Mouse (Mus musculus) adrenal gland, adult 8-10 months (tissue): ENCODE measurements around the gene Gm5751. TPM values are rescaled to one million over a fixed set of nuclear protein-coding genes. Genes with fewer than 3 reads are reported as not detected.
"Not testable (repeated sequence)": the region's sequence is repeated elsewhere in the genome, so short reads cannot be mapped to it uniquely, and the experiment has no call there.

Experiments used
- DNase-seq: peaks from one replicate; pipeline ENCODE4 v3.0.0; 2022
- total RNA-seq, 4 experiments: library from RNA; stranded (reverse); gene quantifications; 2 replicates each; pipeline ENCODE4 v1.2.4; 2022

Gene Gm5751
- total RNA-seq: not detected

GRCm38 (mm10) chrX:8873953-8874352, at the start of gene Gm5751:
TSS of gene Gm5751 (plus strand) at chrX:8874253.
- DNase-seq: not testable (repeated sequence)

- peak; percentile 1 for DNase-seq
These were observed 42.0 kb upstream of the Gm5751 start for GRCm38 (mm10) chrX:8832043-8832442.

- DNase-seq: no peak
These were observed 30.4 kb upstream of the Gm5751 start, which contains the start of gene Gm6592 for GRCm38 (mm10) chrX:8843694-8844093. TSS of gene Gm6592 (plus strand) at chrX:8843994.

- DNase-seq: no peak
These were observed 21.6 kb upstream of the Gm5751 start for GRCm38 (mm10) chrX:8852486-8852885.

GRCm38 (mm10) chrX:8864331-8864730, 9.7 kb upstream of the Gm5751 start:
- DNase-seq: peak; percentile 48

GRCm38 (mm10) chrX:8884336-8884735, 10.3 kb downstream of the Gm5751 start:
- DNase-seq: no peak

GRCm38 (mm10) chrX:8891975-8892342, 17.9 kb downstream of the Gm5751 start:
- DNase-seq: no peak

- peak; percentile 66 for DNase-seq
These were observed 18.5 kb downstream of the Gm5751 start, which contains the start of gene B630019K06Rik for GRCm38 (mm10) chrX:8892343-8893155. TSS of gene B630019K06Rik (plus strand) at chrX:8892382.

GRCm38 (mm10) chrX:8893182-8893651, 19.2 kb downstream of the Gm5751 start:
- DNase-seq: peak; percentile 2

GRCm38 (mm10) chrX:8900823-8901222, 26.8 kb downstream of the Gm5751 start:
- DNase-seq: no peak

GRCm38 (mm10) chrX:8901906-8902472, 27.9 kb downstream of the Gm5751 start:
- no peak for DNase-seq

GRCm38 (mm10) chrX:8921080-8921479, 47.0 kb downstream of the Gm5751 start:
- DNase-seq: no peak

GRCm38 (mm10) chrX:8921813-8922607, 48.0 kb downstream of the Gm5751 start:
- no peak for DNase-seq

GRCm38 (mm10) chrX:8927308-8927707, 53.3 kb downstream of the Gm5751 start:
- DNase-seq: no peak

Other genes with a start within 250 kb of the Gm5751 start
- gene Ssxb8, start 183.4 kb upstream of the Gm5751 start, total RNA-seq: not detected
- gene Ssx9, start 125.8 kb upstream of the Gm5751 start, total RNA-seq: not detected
- gene Ssxb5, start 70.6 kb upstream of the Gm5751 start, total RNA-seq: not detected
- gene Gm6592, start 30.3 kb upstream of the Gm5751 start, total RNA-seq: not detected
- gene B630019K06Rik, start 18.1 kb downstream of the Gm5751 start, total RNA-seq: 10 to 100 TPM; 11.7 to 13.7 (median 13.1) TPM
- gene Fthl17b, start 88.7 kb downstream of the Gm5751 start, total RNA-seq: not detected
- gene Fthl17c, start 102.3 kb downstream of the Gm5751 start, total RNA-seq: not detected
- not detected for gene Fthl17d, start 112.5 kb downstream of the Gm5751 start, total RNA-seq
- gene Fthl17e, start 159.2 kb downstream of the Gm5751 start, total RNA-seq: not detected
- gene Fthl17f, start 188.8 kb downstream of the Gm5751 start, total RNA-seq: not detected
- gene 4930402K13Rik, start 230.3 kb downstream of the Gm5751 start, total RNA-seq: not detected